Mouse (Mus musculus): ENCODE data around the gene Cntnap2.

Gene Cntnap2

GRCm38 (mm10) chr6:45938263-45938662, 879.1 kb downstream of the Cntnap2 start:
- in situ Hi-C loops (cut with MboI) = no loop called here

GRCm38 (mm10) chr6:45938775-45939174, 879.6 kb downstream of the Cntnap2 start:
- in situ Hi-C loops (cut with MboI) = no loop called here

DNA sequence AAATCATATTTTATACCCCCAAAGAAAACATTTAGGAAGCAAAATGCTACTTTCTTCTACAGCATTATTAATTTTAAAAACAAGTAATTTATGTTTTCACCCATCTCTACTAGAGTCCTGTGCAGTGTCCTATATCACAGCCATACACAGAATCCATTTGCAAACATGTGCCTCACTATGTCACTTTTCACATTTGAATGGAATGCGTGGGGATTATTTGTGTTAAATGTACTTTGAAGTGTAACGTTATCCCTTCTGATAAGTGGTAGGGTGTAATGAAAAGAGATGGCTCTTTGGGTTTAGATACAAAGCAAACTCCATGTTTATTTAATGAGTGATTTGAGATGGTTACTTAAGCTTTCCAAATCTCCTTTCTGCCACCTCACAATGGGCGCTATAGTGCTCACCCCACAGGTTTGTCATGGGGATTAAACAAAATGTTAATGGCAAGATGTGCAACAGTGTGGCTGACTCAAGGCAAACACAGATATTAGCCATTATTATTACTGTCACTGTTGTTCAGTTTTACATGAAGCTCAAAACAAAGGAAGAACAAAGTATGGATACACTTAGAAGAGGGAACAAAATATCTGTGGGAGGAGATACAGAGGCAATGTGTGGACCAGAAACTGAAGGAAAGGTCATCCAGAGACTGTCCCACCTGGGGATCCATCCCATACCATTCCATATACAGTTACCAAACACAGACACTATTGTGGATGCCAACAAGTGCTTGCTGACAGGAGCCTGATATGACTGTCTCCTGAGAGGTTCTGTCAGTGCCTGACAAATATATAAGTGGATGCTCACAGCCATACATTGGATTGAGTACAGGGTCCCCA, 886.2 kb downstream of the Cntnap2 start:
- in situ Hi-C loops (cut with MboI) = no loop called here

- in situ Hi-C loops (cut with MboI) = no loop called here
Measured at GRCm38 (mm10) chr6:45954773-45955172, 895.6 kb downstream of the Cntnap2 start.

DNA sequence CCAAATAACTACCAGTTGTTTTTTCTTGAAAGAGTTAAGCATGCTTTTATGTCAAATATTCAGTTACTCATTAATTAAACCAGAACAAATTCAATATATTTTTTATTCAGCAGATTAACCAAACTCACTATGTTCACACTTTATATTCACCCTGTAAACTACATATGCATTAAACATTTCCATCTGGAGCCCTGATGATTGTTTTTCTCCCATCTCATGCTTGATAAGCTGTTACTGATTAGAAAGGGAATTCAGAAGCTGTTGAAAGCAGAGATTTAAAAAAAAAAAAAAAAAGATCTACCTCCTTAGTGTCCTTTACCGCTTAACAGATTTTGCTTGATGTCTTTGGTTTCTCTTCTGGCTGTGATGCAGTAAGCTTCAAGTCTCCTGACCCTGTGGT, 905.3 kb downstream of the Cntnap2 start:
- in situ Hi-C loops (cut with MboI) = no loop called here

- in situ Hi-C loops (cut with MboI) = no loop called here
Measured at GRCm38 (mm10) chr6:45974471-45975154, 915.5 kb downstream of the Cntnap2 start.

GRCm38 (mm10) chr6:45979171-45979570, 920.0 kb downstream of the Cntnap2 start:
- in situ Hi-C loops (cut with MboI) = no loop called here

DNA sequence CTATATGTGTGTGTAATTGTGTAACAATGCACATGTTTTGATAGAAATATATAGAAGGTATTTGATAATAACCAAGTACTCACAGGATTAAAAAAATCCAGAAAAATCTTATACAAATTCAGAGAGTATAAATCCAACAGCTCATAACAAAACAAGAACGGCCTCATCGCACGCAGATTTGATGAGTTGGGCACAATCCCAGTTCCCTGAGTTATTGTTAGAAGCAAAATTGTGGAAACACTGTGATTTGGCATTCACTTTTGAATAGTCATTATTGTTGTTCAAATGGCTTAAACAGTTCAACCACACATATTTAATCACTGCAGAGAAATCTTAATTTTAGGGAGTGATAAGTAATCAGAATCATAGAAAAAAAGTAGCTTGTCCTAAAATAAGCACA, 928.9 kb downstream of the Cntnap2 start:
- in situ Hi-C loops (cut with MboI) = no loop called here

DNA sequence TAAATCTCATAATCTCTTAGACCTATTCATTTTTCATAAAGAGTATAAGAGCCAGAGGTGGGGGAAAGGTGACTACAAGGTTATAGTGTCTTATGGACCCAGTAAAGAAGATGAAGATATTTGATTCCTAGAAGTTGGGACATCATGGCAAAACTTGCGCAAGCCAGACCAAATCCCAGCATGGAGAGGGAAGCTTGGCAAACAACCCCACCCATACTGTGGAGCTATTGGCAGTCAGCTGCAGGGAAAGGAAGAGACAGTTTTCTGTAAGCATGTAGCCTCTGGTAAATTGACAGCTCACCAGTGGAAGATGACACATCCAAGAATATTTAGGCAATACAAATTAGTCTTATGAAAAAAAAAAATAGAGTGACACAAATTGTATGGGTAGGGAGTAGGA, 931.9 kb downstream of the Cntnap2 start:
- in situ Hi-C loops (cut with MboI) = no loop called here

GRCm38 (mm10) chr6:46022515-46023143, 963.5 kb downstream of the Cntnap2 start:
- in situ Hi-C loops (cut with MboI) = no loop called here

DNA sequence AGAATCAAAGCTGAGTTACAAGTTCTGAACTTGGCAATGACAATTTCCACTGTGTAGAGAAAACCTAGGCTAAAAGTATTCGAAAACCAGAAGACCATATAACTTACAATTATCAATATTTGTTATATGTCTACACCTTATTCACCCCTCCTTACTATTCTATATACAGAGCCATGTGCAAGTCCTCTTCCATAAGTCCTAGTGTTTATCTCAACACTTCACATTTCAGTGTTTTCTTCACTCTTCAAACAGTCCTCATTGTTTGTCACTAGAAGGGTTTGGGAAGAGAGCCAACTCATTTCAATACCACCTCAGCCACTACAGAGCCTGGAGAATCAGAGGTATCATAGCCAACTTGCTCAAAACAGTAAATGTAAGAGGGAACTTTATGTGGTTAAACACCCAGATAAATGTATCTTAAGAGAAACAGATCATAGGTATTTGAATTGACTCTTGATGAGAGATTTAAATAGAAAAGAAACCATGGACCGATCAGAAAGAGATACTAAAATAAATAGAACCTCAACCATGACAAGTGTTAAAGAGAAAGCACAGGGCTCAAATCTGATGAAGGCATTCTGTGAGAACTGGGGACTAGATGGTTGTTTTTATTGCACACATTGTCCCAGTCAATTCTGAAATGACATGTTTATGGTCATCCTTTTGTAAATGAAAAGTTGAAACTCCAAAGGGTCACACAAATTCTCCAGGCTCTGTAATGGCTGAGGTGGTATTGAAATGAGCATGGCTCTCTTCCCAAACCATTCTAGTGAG, 972.9 kb downstream of the Cntnap2 start:
- in situ Hi-C loops (cut with MboI) = no loop called here

DNA sequence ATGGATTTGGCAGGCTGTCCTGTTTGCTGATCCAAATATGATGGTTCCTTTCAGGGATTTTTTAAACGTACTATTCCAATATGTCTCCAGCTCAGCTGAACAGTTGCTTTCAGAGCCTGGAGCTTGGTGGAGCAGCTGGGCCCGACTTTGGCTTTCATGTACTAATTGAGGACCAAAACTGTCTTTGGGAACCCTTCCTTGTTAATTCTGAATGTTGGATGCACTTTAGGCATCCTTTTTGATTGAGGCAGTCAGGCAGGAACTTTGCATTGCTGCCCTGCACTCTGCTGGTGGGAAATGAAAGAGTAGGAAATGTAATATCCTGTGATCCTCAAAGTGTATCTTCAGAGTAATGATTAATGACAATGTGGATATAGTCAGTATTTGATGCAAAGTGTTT, 974.0 kb downstream of the Cntnap2 start:
- in situ Hi-C loops (cut with MboI) = no loop called here

- in situ Hi-C loops (cut with MboI) = no loop called here
Measured at GRCm38 (mm10) chr6:46040671-46041070, 981.5 kb downstream of the Cntnap2 start.

GRCm38 (mm10) chr6:46080236-46080635, 1021.1 kb downstream of the Cntnap2 start:
- in situ Hi-C loops (cut with MboI) = no loop called here

- in situ Hi-C loops (cut with MboI) = no loop called here
Measured at GRCm38 (mm10) chr6:46081432-46081831, 1022.3 kb downstream of the Cntnap2 start.

DNA sequence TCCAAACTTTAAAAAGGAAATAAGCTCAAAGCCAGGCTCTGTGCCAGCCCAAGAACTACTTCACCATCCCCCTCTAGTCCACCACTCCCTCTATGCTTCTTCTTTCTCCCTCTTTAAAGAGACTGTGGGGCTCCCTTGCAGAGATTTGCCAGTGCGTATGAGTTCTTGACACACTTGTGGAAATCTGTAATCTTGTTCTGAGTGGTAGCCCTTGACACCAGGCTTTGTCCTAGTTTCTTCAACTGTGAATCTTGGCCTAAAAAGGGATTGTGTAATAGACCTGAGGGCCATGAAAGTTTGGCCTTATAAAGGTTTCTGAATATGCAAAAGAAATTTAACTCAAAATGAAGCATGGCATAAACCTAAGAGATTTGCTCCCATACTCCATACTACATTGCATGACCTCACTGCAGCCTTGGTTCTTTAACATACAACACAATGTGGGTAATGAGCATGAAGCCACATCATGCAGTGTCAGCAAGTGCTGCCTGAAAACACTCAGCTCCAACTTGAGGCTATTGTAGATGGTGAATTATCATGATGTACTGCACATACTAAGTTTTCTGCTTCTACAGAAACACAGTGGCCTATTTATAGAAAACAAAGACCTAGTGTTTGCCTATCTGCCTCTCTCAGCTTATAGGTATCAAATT, 1084.2 kb downstream of the Cntnap2 start:
- in situ Hi-C loops (cut with MboI) = no loop called here

GRCm38 (mm10) chr6:46166837-46167236, 1107.7 kb downstream of the Cntnap2 start:
- in situ Hi-C loops (cut with MboI) = no loop called here

- in situ Hi-C loops (cut with MboI) = no loop called here
Measured at GRCm38 (mm10) chr6:46197298-46197697, 1138.1 kb downstream of the Cntnap2 start.

DNA sequence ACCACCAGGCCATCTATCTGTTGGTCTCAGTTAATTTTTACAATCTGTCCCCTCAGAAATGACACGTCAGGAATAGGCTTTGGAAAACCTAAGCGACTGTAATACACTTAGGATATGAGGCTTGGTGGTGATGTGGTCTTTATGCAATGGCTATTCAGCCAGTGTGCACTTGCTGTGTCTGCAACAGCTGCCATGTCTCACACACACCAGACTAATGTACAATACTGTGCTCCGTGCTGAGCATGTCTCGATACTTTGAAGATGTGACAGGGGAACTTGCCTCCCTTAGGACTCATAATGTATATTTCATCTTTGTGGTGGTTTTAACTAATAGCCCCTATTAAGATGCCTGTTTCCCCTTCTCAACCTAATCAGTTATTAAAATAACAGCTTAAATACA, 1142.7 kb downstream of the Cntnap2 start:
- in situ Hi-C loops (cut with MboI) = no loop called here

DNA sequence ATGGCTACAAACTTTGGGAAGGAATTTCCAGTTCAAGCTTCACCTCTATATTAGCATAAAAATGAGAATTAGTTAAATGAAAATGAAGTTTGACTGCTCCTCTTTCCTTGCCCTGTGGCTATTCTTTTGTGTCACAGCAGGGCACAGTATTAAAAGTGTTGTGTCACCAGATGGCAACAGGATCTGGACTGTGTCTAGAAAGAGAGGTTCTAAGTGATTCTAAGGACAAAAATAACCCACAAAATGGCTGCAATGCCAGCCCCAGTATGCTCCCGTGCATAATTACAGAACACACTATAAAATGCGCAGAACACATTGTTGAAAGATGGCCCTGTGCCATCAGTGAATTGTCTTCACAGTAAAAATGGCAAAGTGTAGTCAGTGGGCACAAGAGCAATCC, 1146.4 kb downstream of the Cntnap2 start:
- in situ Hi-C loops (cut with MboI) = no loop called here

- in situ Hi-C loops (cut with MboI) = no loop called here
Measured at GRCm38 (mm10) chr6:46232889-46233288, 1173.7 kb downstream of the Cntnap2 start.

DNA sequence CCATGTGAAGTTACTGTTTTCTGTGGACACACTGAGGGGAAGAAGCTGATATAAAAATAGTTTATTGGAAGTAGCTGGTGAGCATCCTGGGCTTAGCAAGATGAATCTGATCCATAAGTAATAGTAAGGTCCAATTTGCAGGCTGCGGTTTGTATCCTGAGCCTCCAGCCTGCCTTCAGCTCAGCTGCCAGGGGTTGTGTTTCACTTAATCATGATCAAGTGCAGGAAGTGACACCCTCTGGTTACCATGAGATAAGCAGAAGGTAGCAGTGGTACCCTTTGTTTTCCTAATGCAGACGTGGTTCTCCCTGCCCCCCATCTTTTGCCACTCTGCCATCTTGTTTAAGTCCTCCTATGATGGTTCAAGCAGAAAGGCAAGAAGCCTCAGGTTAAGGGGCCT, 1181.2 kb downstream of the Cntnap2 start:
- in situ Hi-C loops (cut with MboI) = no loop called here

Data from mature B cell (primary cell).